Mouse (Mus musculus) neural tube, embryonic 15.5 days (tissue): ENCODE results near the gene Gramd1b. TPM values are rescaled to one million over a fixed set of nuclear protein-coding genes. Genes with fewer than 3 reads are reported as not detected.

Experiments
- ATAC-seq: fragments of 200-750 bp; cut with Nextera tagmentation; 2 replicates; pipeline ENCODE4 v1.8.0; 2017; ENCODE audit warnings: mild to moderate bottlenecking, moderate TSS enrichment, moderate library complexity; ENCODE audit not compliant: low FRiP score
- H3K27ac ChIP-seq: fragments of 300-500 bp; sonication (generic); replicated peaks from 2 replicates; pipeline ENCODE4 v1.5.1; 2015; ENCODE audit warnings: mild to moderate bottlenecking, inconsistent platforms
- H3K27me3 ChIP-seq: fragments of 300-500 bp; sonication (generic); replicated peaks from 2 replicates; pipeline ENCODE4 v1.6.1; 2015; ENCODE audit warnings: inconsistent platforms
- H3K36me3 ChIP-seq: fragments of 300-500 bp; sonication (generic); 2 replicates; pipeline ENCODE4 v1.6.1; 2015; ENCODE audit warnings: inconsistent platforms
- H3K4me1 ChIP-seq: fragments of 300-500 bp; sonication (generic); 2 replicates; pipeline ENCODE4 v1.6.1; 2015; ENCODE audit warnings: inconsistent platforms
- H3K4me2 ChIP-seq: fragments of 300-500 bp; sonication (generic); 2 replicates; pipeline ENCODE4 v1.6.1; 2015; ENCODE audit warnings: inconsistent platforms, mild to moderate bottlenecking, moderate library complexity
- H3K4me3 ChIP-seq: fragments of 300-500 bp; sonication (generic); replicated peaks from 2 replicates; pipeline ENCODE4 v1.5.1; 2015; ENCODE audit warnings: mild to moderate bottlenecking, inconsistent platforms
- H3K9ac ChIP-seq: fragments of 300-500 bp; sonication (generic); replicated peaks from 2 replicates; pipeline ENCODE4 v1.6.1; 2015; ENCODE audit warnings: mild to moderate bottlenecking, inconsistent platforms
- H3K9me3 ChIP-seq: fragments of 300-500 bp; sonication (generic); replicated peaks from 2 replicates; pipeline ENCODE4 v1.6.1; 2016; ENCODE audit warnings: inconsistent platforms
- WGBS: fragments of 180-500 bp; shearing (Covaris S2); methylation state at CpG from one replicate; pipeline ENCODE4 v1.1.7; 2015; ENCODE audit warnings: mixed read lengths; 5-methylcytosine and 5-hydroxymethylcytosine counted together
- polyA plus RNA-seq: library from polyadenylated mRNA; unstranded; fragments of >200 nt; fragmentation: Nextera tagmentation; extraction: Ambion mirVana; gene quantifications from 2 replicates; pipeline ENCODE4 v1.2.1, GENCODE M21; 2015

The Gramd1b gene
- polyA plus RNA-seq: 14.0 and 16.3 TPM in 2 replicates

DNA sequence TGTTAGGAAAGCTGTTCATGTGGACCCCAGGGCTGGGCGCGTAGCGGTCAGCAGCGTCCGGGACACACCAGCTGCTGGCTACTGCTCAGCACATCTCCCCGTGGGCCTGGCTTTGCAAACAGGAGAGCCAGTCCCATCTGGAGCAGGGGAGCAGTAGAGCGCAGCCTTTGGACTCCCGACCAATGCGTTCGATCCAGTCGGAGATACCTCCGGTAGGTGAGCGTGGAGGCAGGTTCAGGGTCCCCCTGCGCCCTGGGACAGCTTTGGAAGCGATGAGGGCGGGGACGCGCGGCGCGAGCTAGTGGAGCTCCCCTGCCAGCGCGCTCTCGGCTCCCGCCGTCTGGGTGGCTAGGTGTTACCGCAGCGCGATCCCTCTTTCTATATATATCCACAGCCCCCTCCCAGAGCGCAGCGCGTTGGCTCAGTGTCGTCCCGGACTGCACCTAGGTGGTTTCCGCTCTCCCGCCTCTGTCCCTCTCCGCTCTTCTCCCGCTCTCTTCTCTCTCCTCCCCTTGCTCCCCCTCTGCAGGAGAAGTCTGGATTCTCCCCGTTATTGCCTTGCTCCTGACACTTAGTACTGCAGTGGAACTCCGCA lies at the start of gene Gramd1b:
Gramd1b (minus strand) TSS at position 357 of the 595 bp plus-strand sequence.
- no peaks in the 10 kb centered on the region for H3K36me3 ChIP-seq
- H3K9ac ChIP-seq: peak within 1 kb of the TSS; percentile 67
- peak within 1 kb of the TSS; percentile 62 for H3K4me3 ChIP-seq
- H3K4me2 ChIP-seq: peak within 1 kb of the TSS; percentile 94
- H3K4me1 ChIP-seq: peaks cover 9% of the 10 kb centered on the region
- no peaks in the 10 kb centered on the region for H3K27me3 ChIP-seq
- no peaks in the 10 kb centered on the region for H3K9me3 ChIP-seq
- ATAC-seq: peak; percentile 82
- H3K27ac ChIP-seq: 0 out of 2 replicates have a peak within 1 kb of the TSS, but pooled peaks have one; percentile 41
- under 1% methylated on average over 40 of the region's 40 CpGs for WGBS

DNA sequence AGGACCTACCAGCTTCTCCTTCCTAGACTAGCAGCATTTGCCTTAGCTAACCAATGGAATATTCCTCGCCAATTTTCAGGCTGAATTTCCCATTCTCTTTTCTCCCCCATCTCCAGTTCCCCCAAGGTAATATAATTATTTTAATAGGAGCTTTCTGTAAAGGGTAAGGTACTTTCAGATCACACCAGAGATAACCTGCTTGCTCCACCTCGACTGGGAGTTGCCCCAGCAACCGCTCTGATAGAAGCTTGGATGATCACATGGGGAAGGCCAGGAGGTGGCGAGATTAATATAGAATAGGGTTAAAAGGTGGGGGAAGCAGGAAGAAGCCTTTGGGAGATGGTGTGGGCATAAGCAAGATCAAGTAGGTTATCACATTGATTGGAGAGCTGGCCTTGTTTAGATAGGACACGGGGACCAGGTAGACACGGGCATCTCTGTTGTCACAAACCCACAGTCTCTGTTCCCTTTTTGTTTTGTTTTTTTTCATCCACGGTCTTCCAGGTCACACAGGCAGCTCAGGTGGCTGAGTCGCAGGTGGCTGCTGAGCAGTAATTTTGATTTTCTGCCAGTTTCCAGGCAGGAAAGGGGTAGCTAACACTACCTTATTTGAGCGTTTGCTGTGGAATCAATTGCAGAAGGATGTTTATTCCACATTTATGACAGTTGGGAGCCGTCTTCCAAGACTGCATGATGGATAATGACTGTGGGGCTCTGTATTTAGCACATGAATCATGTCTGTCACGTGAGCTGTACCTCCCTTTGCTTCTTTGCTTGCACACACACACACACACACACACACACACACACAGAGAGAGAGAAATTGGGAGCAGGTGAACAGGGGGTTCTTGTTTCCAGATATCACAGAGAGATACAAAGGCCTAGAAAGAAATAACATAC lies 47.8 kb upstream of the Gramd1b start:
- no peak; the same call in 1 of the 2 replicates for ATAC-seq
- H3K36me3 ChIP-seq: no peaks in the 10 kb centered on the region
- no peaks in the 10 kb centered on the region for H3K9me3 ChIP-seq
- H3K4me3 ChIP-seq: no peak overlapping the region
- no peaks in the 10 kb centered on the region for H3K27me3 ChIP-seq
- 0 out of 2 replicates have a peak overlapping the region, but pooled peaks have one; percentile 13 for H3K27ac ChIP-seq
- H3K4me2 ChIP-seq: no peak overlapping the region
- H3K4me1 ChIP-seq: peaks cover 11% of the 10 kb centered on the region; the same call in 1 of the 2 replicates
- no peak overlapping the region for H3K9ac ChIP-seq
- WGBS: 68% methylated on average over 11 of the region's 11 CpGs

DNA sequence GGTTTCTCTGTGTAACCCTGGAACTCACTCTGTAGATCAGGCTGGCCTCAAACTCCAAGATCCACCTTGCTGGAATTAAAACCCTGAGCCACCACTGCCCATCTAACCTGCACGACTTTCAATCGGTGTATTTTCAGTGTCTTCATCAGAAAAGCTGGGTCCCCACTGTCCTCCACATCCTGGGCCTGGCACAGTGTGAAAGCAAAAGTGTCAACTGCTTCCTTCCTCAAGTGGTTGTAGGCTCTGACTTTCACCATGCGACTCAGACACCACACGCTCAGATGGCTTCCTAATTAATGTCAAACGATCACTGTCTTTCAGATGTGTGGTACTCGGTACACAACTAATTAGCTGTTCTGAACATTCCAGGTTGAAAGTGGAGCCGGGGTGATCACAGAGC lies 45.9 kb upstream of the Gramd1b start:
- no peak for ATAC-seq
- no peak overlapping the region for H3K9ac ChIP-seq
- H3K27ac ChIP-seq: no peak overlapping the region
- H3K4me2 ChIP-seq: no peak overlapping the region
- no peak overlapping the region for H3K4me3 ChIP-seq
- WGBS: 85% methylated on average over 7 of the region's 7 CpGs
- no peaks in the 10 kb centered on the region for H3K36me3 ChIP-seq
- peaks cover 11% of the 10 kb centered on the region; the same call in 1 of the 2 replicates for H3K4me1 ChIP-seq
- no peaks in the 10 kb centered on the region for H3K27me3 ChIP-seq
- H3K9me3 ChIP-seq: no peaks in the 10 kb centered on the region

DNA sequence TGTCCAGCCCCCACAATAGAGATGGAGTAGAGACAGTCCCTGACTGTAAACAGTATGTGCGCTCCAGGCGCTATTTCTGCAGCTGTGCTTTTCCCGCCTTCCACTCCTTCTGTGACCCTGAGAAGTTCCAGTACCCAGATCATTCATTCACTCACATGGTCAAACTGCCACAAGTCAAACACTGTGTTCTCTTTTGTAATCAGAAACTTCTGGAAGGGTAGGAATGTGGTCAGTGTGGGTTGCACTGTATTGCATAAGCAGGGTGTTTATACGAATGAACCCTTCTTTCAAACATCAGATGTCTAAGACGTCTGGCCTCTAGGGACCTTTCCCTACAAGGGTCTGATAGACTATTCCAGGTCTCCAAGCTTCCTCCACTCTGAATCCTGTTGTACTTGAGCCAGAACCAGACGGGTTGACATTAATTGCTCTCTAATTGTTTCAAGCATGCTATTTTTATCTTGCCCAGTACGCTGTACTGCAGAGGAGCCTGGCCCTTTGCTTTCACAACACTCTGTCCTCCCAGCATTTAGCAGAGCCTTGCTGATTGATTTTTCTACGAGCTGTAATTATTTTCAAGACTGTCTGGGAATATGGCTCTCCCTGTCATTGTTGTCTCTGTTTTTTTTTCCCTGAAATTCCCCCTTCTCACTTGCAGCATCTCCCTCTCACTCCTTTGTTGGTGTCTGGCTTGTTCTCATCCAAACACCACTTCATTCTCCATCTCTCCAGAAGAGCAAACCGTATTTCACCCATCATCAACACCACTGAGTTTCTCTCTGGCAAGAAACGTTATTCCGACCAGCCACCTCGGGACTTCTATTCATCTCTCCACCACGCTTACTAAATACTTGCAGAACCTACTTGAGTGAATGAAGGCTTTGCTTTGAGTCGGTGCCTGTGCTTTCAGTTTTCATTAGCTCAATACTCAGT lies 44.1 kb upstream of the Gramd1b start:
- Histone ChIP-seq H3K4me1 (peaks cover 11% of the 10 kb centered on the region; the same call in 1 of the 2 replicates), H3K9me3 (no peaks in the 10 kb centered on the region), H3K9ac (no peak overlapping the region), H3K27ac (0 out of 2 replicates have a peak overlapping the region, but pooled peaks have one; percentile 7), H3K27me3 (no peaks in the 10 kb centered on the region), H3K4me3 (no peak overlapping the region), H3K4me2 (no peak overlapping the region), H3K36me3 (no peaks in the 10 kb centered on the region)
- WGBS: 64% methylated on average over 14 of the region's 14 CpGs
- no peak for ATAC-seq

DNA sequence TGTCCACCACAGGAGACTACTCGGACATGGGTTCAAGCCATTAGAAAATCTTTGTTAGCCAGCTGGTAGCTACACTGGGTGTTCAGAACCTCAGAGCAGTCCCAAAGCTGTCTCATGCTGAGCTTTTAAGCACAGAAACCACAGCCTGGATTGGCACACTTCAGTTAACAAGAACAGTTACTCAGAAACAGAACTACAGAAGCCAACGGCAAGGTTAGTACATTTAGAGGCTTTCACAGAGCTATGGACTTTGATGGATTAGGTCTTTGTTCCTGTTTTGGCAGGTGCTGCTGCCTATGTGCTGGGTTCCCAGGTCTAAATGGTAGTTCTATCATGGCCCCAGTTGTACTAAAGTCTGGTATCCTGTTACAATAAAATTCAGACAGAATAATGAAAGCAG lies 40.1 kb upstream of the Gramd1b start:
- no peak overlapping the region for H3K4me2 ChIP-seq
- H3K36me3 ChIP-seq: no peaks in the 10 kb centered on the region
- H3K27ac ChIP-seq: no peak overlapping the region
- no peak overlapping the region for H3K9ac ChIP-seq
- no peak for ATAC-seq
- H3K4me3 ChIP-seq: no peak overlapping the region
- peaks cover 11% of the 10 kb centered on the region; the same call in 1 of the 2 replicates for H3K4me1 ChIP-seq
- WGBS: 61% methylated on average over 2 of the region's 2 CpGs
- no peaks in the 10 kb centered on the region for H3K9me3 ChIP-seq
- H3K27me3 ChIP-seq: no peaks in the 10 kb centered on the region

DNA sequence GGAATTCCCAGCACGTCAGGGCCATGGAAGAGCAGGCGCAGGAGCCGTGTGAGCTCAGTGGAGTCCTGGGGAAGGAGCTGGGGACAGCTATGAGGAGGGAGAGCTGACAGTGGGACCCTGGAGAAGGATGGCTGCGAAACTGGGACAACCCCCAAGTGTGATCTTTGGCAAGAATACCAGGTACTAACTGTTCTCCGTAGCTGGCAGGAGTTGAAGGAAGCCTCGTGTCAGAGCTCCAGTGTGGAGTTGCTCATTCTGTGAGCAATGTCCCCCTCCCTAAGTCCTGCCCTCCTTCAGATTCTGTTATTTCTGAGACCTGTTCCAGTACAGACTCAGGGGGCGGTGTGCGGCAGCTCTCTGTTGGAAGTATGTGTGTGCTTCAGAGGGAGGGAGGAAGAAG lies 36.9 kb upstream of the Gramd1b start:
- no peaks in the 10 kb centered on the region for H3K9me3 ChIP-seq
- no peak overlapping the region for H3K9ac ChIP-seq
- H3K4me3 ChIP-seq: no peak overlapping the region
- no peak for ATAC-seq
- H3K27me3 ChIP-seq: no peaks in the 10 kb centered on the region
- no peaks in the 10 kb centered on the region for H3K36me3 ChIP-seq
- no peak overlapping the region for H3K27ac ChIP-seq
- 70% methylated on average over 8 of the region's 8 CpGs for WGBS
- H3K4me2 ChIP-seq: no peak overlapping the region
- H3K4me1 ChIP-seq: no peaks in the 10 kb centered on the region

DNA sequence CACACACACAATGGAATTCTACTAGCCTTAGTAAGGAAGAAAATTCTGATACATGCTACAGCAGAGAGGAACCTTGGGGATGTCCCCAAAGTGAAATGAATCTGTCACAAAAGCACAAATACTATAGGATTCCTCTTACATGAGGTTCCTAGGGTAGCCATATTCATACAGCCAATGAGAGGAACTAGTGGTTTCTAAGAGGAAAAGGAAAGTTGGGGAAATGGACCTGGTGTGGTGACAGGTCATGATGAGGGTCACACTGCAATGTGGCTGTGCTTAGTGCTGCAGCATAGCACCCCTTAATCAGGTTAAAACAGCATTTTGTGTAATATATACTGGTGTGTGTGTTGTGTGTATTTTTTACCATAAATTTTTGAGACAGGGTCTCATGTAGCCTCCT lies 32.6 kb upstream of the Gramd1b start:
- no peak overlapping the region for H3K4me3 ChIP-seq
- no peaks in the 10 kb centered on the region for H3K4me1 ChIP-seq
- H3K9ac ChIP-seq: no peak overlapping the region
- no peaks in the 10 kb centered on the region for H3K9me3 ChIP-seq
- H3K4me2 ChIP-seq: no peak overlapping the region
- no peaks in the 10 kb centered on the region for H3K36me3 ChIP-seq
- H3K27ac ChIP-seq: no peak overlapping the region
- ATAC-seq: no peak
- H3K27me3 ChIP-seq: no peaks in the 10 kb centered on the region

DNA sequence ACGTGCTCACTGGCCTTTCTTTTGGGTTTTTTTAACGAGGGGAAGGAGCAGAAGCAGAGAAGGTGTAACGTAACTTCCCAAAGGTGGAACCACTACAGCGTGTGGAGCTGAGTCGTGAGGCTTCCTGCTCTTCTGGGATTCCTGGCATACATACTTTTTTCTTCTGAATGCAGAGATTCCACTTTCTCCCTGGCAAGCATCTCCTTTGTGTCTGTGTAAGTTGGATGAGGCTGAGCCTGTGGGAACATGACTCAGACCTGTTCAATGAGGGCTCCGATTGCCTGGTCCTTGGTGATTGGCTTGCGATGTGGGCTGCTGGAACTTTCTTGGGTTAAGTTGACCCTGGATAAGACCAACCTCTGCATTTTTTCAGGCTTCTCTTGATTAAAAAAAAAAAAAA lies 28.5 kb upstream of the Gramd1b start:
- Histone ChIP-seq H3K9ac (no peak overlapping the region), H3K27me3 (no peaks in the 10 kb centered on the region), H3K9me3 (no peaks in the 10 kb centered on the region), H3K4me1 (no peaks in the 10 kb centered on the region), H3K36me3 (no peaks in the 10 kb centered on the region), H3K4me2 (no peak overlapping the region), H3K27ac (no peak overlapping the region), H3K4me3 (no peak overlapping the region)
- WGBS: 85% methylated on average over 7 of the region's 7 CpGs
- no peak for ATAC-seq

DNA sequence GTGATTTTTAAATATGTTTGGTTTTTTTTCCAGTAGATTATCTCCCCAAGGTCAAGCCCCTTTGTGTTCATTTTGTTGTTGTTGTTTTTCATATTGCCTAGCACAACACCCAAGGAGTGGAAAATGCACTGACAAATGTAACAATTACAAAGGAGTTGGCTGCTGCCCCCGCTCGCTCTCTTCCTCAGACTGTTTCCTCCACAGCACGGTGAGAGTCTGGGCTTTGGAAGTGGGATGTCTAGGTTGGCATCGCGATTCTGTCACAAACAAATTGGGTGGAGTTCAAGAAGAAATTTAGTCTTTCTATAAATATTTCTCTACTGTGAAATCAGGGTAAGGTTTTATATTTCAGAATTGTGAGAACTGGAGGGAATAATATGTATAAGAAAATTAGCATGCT lies 26.6 kb upstream of the Gramd1b start:
- Histone ChIP-seq H3K4me3 (no peak overlapping the region), H3K27ac (no peak overlapping the region), H3K27me3 (no peaks in the 10 kb centered on the region), H3K9me3 (no peaks in the 10 kb centered on the region), H3K4me1 (no peaks in the 10 kb centered on the region), H3K4me2 (no peak overlapping the region), H3K36me3 (no peaks in the 10 kb centered on the region), H3K9ac (no peak overlapping the region)
- WGBS: 90% methylated on average over 5 of the region's 5 CpGs
- ATAC-seq: no peak

DNA sequence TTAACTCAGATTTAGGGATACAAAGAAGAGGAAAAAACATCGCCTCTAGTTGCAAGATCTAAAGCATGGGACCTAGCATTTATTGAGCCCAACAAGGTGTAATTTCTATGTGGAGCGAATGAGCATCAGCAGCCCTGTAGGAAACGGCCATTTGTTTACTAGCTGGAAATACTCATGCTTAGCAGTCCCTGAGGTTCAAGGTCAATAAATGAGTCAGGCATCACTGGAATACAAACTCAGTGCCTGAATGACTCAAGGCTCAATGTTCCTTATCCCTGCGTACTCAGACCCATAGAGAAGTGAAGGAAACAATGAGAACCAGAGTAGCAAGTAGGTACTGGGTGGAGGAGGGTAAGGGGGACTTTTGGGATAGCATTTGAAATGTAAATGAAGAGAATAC lies 25.2 kb upstream of the Gramd1b start:
- ATAC-seq: no peak
- no peaks in the 10 kb centered on the region for H3K27me3 ChIP-seq
- H3K4me2 ChIP-seq: no peak overlapping the region
- H3K9me3 ChIP-seq: no peaks in the 10 kb centered on the region
- no peak overlapping the region for H3K4me3 ChIP-seq
- no peak overlapping the region for H3K27ac ChIP-seq
- no peaks in the 10 kb centered on the region for H3K4me1 ChIP-seq
- 69% methylated on average over 4 of the region's 4 CpGs for WGBS
- no peaks in the 10 kb centered on the region for H3K36me3 ChIP-seq
- no peak overlapping the region for H3K9ac ChIP-seq

DNA sequence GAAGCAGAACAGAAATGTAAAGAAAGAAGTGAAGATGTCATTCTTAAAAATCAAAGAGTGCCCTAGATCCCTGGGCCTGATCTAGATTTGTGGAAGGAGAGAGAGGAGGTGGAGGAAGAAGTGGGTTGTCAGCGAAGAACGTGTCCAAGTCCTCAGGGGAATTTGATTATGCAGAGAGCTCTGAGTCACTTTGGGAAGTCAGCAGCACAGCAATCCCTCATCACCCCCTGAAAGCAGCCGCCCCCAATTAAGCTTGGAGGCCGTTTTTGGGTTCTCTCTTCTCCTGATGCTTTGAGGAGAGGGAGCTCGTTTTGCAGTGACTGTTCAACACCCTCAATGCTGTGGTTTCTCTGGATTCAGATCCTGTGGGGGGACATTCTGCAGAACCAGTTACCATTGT lies 24.1 kb upstream of the Gramd1b start:
- Histone ChIP-seq H3K36me3 (no peaks in the 10 kb centered on the region), H3K27ac (no peak overlapping the region), H3K27me3 (no peaks in the 10 kb centered on the region), H3K4me3 (no peak overlapping the region), H3K9ac (no peak overlapping the region), H3K4me1 (no peaks in the 10 kb centered on the region), H3K9me3 (no peaks in the 10 kb centered on the region), H3K4me2 (no peak overlapping the region)
- 66% methylated on average over 5 of the region's 5 CpGs for WGBS
- no peak for ATAC-seq
